Mouse (Mus musculus) brain, embryonic 14.5 days (tissue): Measurements from ENCODE around the gene Lamtor4.

Source experiments
- CTCF ChIP-seq: fragments of 200-500 bp; IDR thresholded peaks from 2 replicates; pipeline ENCODE4 v1.5.1; 2012; ENCODE audit warnings: inconsistent platforms, mild to moderate bottlenecking, moderate library complexity, borderline replicate concordance; ENCODE audit not compliant: insufficient read depth, insufficient read length; ENCODE audit errors: extremely low read depth
- POLR2A ChIP-seq: fragments of 200-500 bp; IDR thresholded peaks from 2 replicates; pipeline ENCODE4 v1.6.1; 2012; ENCODE audit warnings: mild to moderate bottlenecking, inconsistent platforms, borderline replicate concordance; ENCODE audit not compliant: poor library complexity, insufficient read depth, insufficient read length, severe bottlenecking; ENCODE audit errors: extremely low read depth

DNA sequence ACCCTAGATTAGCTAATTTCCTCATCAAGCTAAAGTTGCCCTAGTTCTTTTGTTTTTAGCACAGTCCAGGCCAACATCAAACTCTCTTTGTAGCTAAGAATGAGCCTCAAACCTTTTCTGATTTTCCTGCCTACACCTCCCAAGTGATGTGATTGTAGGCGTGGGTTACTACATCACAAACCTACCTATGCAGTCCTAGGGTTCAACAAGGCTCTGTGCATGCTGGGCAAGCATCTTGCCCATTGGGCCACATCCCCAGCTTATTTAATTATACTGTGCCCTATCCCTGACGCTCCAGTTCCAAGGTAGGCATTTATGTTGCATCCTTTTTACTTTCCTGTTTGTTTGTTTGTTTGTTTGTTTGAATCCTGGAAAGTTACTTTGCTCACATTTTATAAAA lies 29.6 kb upstream of the Lamtor4 start, which contains the start of gene Nxpe5:
- TF ChIP-seq CTCF: no peak
- TF ChIP-seq POLR2A: no peak
